Mouse (Mus musculus) heart, embryonic 11.5 days (tissue): ENCODE measurements at regions not wholly inside any gene's neighbourhood (a gene's known extent, or its start where the extent isn't known, plus 50 kb on each side); places are given as distances from the start of the nearest gene placed in this dataset.

Experiments used
- ATAC-seq: fragments of 200-750 bp; cut with Nextera tagmentation; replicated peaks from 2 replicates; pipeline ENCODE4 v1.8.0; 2017; ENCODE audit warnings: moderate library complexity; ENCODE audit not compliant: insufficient number of reproducible peaks, low FRiP score, low TSS enrichment
- H3K27ac ChIP-seq: fragments of 300-500 bp; sonication (generic); 2 replicates; pipeline ENCODE4 v1.5.1; 2014; ENCODE audit warnings: mild to moderate bottlenecking, low read depth, low read length
- H3K27me3 ChIP-seq: fragments of 300-500 bp; sonication (generic); 2 replicates; pipeline ENCODE4 v1.6.1; 2014; ENCODE audit warnings: mild to moderate bottlenecking, low read length, mixed read lengths; ENCODE audit not compliant: control insufficient read depth, insufficient read depth
- H3K36me3 ChIP-seq: fragments of 300-500 bp; sonication (generic); 2 replicates; pipeline ENCODE4 v1.6.1; 2014; ENCODE audit warnings: mild to moderate bottlenecking, low read length, moderate library complexity, mixed read lengths; ENCODE audit not compliant: control insufficient read depth, insufficient read depth
- H3K4me1 ChIP-seq: fragments of 300-500 bp; sonication (generic); 2 replicates; pipeline ENCODE4 v1.6.1; 2014; ENCODE audit warnings: low read length; ENCODE audit not compliant: control insufficient read depth, insufficient read depth
- H3K4me2 ChIP-seq: fragments of 300-500 bp; sonication (generic); 2 replicates; pipeline ENCODE4 v1.6.1; 2014; ENCODE audit warnings: mild to moderate bottlenecking, moderate library complexity
- H3K4me3 ChIP-seq: fragments of 300-500 bp; sonication (generic); 2 replicates; pipeline ENCODE4 v1.5.1; 2014; ENCODE audit warnings: low read depth, low read length
- H3K9ac ChIP-seq: fragments of 300-500 bp; sonication (generic); 2 replicates; pipeline ENCODE4 v1.6.1; 2014; ENCODE audit warnings: mild to moderate bottlenecking, low read depth, low read length, moderate library complexity
- H3K9me3 ChIP-seq: fragments of 300-500 bp; sonication (generic); replicated peaks from 2 replicates; pipeline ENCODE4 v1.6.1; 2016; ENCODE audit warnings: low read length; ENCODE audit not compliant: control insufficient read depth
- WGBS: fragments of 180-500 bp; shearing (Covaris S2); extraction: QIAGEN DNeasy Blood & Tissue Kit; methylation state at CpG from one replicate; pipeline ENCODE4 v1.1.7; 2014; ENCODE audit not compliant: insufficient replicate concordance; 5-methylcytosine and 5-hydroxymethylcytosine counted together

GRCm38 (mm10) chr13:28583617-28584016, 326.3 kb downstream of the Gm11361 start:
- H3K4me3 ChIP-seq, result no peak overlapping the region
- 65% methylated on average over 5 of the region's 5 CpGs for WGBS

GRCm38 (mm10) chr13:28575202-28575851, 318.0 kb downstream of the Gm11361 start:
- Histone ChIP-seq H3K9me3 (no peaks in the 10 kb centered on the region), H3K4me1 (no peaks in the 10 kb centered on the region), H3K36me3 (no peaks in the 10 kb centered on the region), H3K9ac (no peak overlapping the region), H3K4me2 (no peak overlapping the region), H3K4me3 (no peak overlapping the region), H3K27me3 (no peaks in the 10 kb centered on the region), H3K27ac (0 out of 2 replicates have a peak overlapping the region, but pooled peaks have one; percentile 22)
- WGBS, result 26% methylated on average over 9 of the region's 9 CpGs
- ATAC-seq, result no peak

More at GRCm38 (mm10) chr13:28583617-28584016, 326.3 kb downstream of the Gm11361 start:
- Histone ChIP-seq H3K36me3 (no peaks in the 10 kb centered on the region), H3K9ac (no peak overlapping the region), H3K27me3 (no peaks in the 10 kb centered on the region), H3K9me3 (no peaks in the 10 kb centered on the region), H3K4me1 (no peaks in the 10 kb centered on the region), H3K27ac (no peak overlapping the region), H3K4me2 (no peak overlapping the region)
- ATAC-seq, result no peak

GRCm38 (mm10) chr13:28573364-28573763, 316.0 kb downstream of the Gm11361 start:
- Histone ChIP-seq H3K9me3 (no peaks in the 10 kb centered on the region), H3K27me3 (no peaks in the 10 kb centered on the region), H3K36me3 (no peaks in the 10 kb centered on the region), H3K9ac (no peak overlapping the region), H3K4me2 (no peak overlapping the region), H3K4me1 (no peaks in the 10 kb centered on the region), H3K4me3 (no peak overlapping the region), H3K27ac (no peak overlapping the region)
- WGBS, result 95% methylated on average over 1 of the region's 1 CpGs
- no peak for ATAC-seq

GRCm38 (mm10) chr13:28572448-28572847, 315.1 kb downstream of the Gm11361 start:
- 91% methylated on average over 1 of the region's 1 CpGs for WGBS

GRCm38 (mm10) chr13:28571716-28572115, 314.4 kb downstream of the Gm11361 start:
- no peak overlapping the region for H3K27ac ChIP-seq
- no peak for ATAC-seq
- H3K4me2 ChIP-seq, result no peak overlapping the region
- H3K27me3 ChIP-seq, result no peaks in the 10 kb centered on the region
- WGBS, result 73% methylated on average over 5 of the region's 5 CpGs
- no peaks in the 10 kb centered on the region for H3K9me3 ChIP-seq
- H3K9ac ChIP-seq, result no peak overlapping the region
- H3K4me1 ChIP-seq, result no peaks in the 10 kb centered on the region
- no peaks in the 10 kb centered on the region for H3K36me3 ChIP-seq
- no peak overlapping the region for H3K4me3 ChIP-seq

More at GRCm38 (mm10) chr13:28572448-28572847, 315.1 kb downstream of the Gm11361 start:
- Histone ChIP-seq H3K27ac (no peak overlapping the region), H3K36me3 (no peaks in the 10 kb centered on the region), H3K9me3 (no peaks in the 10 kb centered on the region), H3K9ac (no peak overlapping the region), H3K4me2 (no peak overlapping the region), H3K27me3 (no peaks in the 10 kb centered on the region), H3K4me1 (no peaks in the 10 kb centered on the region), H3K4me3 (no peak overlapping the region)
- no peak for ATAC-seq

- Histone ChIP-seq H3K9ac (no peak overlapping the region), H3K27ac (no peak overlapping the region), H3K36me3 (no peaks in the 10 kb centered on the region), H3K4me2 (no peak overlapping the region), H3K4me1 (no peaks in the 10 kb centered on the region), H3K9me3 (no peaks in the 10 kb centered on the region; the same call in 1 of the 2 replicates), H3K4me3 (no peak overlapping the region), H3K27me3 (no peaks in the 10 kb centered on the region)
- WGBS, result 72% methylated on average over 2 of the region's 2 CpGs
- no peak for ATAC-seq
Measured at GRCm38 (mm10) chr13:28563585-28563984, 306.3 kb downstream of the Gm11361 start.

GRCm38 (mm10) chr13:28560081-28560480, 302.8 kb downstream of the Gm11361 start:
- Histone ChIP-seq H3K27ac (no peak overlapping the region), H3K36me3 (no peaks in the 10 kb centered on the region), H3K27me3 (no peaks in the 10 kb centered on the region), H3K9ac (no peak overlapping the region), H3K4me3 (no peak overlapping the region), H3K4me1 (no peaks in the 10 kb centered on the region), H3K9me3 (no peaks in the 10 kb centered on the region; the same call in 1 of the 2 replicates), H3K4me2 (no peak overlapping the region)
- WGBS, result 74% methylated on average over 2 of the region's 2 CpGs
- ATAC-seq, result no peak

GRCm38 (mm10) chr13:28557032-28557570, 299.8 kb downstream of the Gm11361 start:
- Histone ChIP-seq H3K4me3 (no peak overlapping the region), H3K27me3 (no peaks in the 10 kb centered on the region), H3K9ac (no peak overlapping the region), H3K4me1 (no peaks in the 10 kb centered on the region), H3K36me3 (no peaks in the 10 kb centered on the region), H3K9me3 (no peaks in the 10 kb centered on the region), H3K27ac (no peak overlapping the region), H3K4me2 (no peak overlapping the region)
- ATAC-seq, result no peak
- 68% methylated on average over 4 of the region's 4 CpGs for WGBS
